Mouse (Mus musculus) embryonic facial prominence, embryonic 14.5 days (tissue): ENCODE measurements at regions not wholly inside any gene's neighbourhood (a gene's known extent, or its start where the extent isn't known, plus 50 kb on each side); places are given as distances from the start of the nearest gene placed in this dataset.

Experiments
- ATAC-seq: fragments of 200-750 bp; cut with Nextera tagmentation; 2 replicates; pipeline ENCODE4 v1.8.0; 2017; ENCODE audit warnings: low read depth, moderate number of reproducible peaks, moderate TSS enrichment
- DNase-seq: peaks from one replicate; pipeline ENCODE4 v3.0.0-alpha.2; 2015; ENCODE audit warnings: low spot score
- H3K27ac ChIP-seq: fragments of 300-500 bp; sonication (generic); replicated peaks from 2 replicates; pipeline ENCODE4 v1.5.1; 2014; ENCODE audit warnings: low read depth, mild to moderate bottlenecking, low read length, moderate library complexity
- H3K27me3 ChIP-seq: fragments of 300-500 bp; sonication (generic); replicated peaks from 2 replicates; pipeline ENCODE4 v1.6.1; 2014; ENCODE audit warnings: low read length; ENCODE audit not compliant: control insufficient read depth, insufficient read depth
- H3K36me3 ChIP-seq: fragments of 300-500 bp; sonication (generic); 2 replicates; pipeline ENCODE4 v1.6.1; 2014; ENCODE audit warnings: low read length, mixed read lengths; ENCODE audit not compliant: control insufficient read depth, insufficient read depth
- H3K4me1 ChIP-seq: fragments of 300-500 bp; sonication (generic); 2 replicates; pipeline ENCODE4 v1.6.1; 2014; ENCODE audit warnings: antibody characterized with exemption, low read length; ENCODE audit not compliant: control insufficient read depth, insufficient read depth
- H3K4me2 ChIP-seq: fragments of 300-500 bp; sonication (generic); 2 replicates; pipeline ENCODE4 v1.6.1; 2014; ENCODE audit warnings: low read depth, mild to moderate bottlenecking, low read length, moderate library complexity, mixed read lengths
- H3K4me3 ChIP-seq: fragments of 300-500 bp; sonication (generic); 2 replicates; pipeline ENCODE4 v1.5.1; 2014; ENCODE audit warnings: low read depth, mild to moderate bottlenecking, low read length
- H3K9ac ChIP-seq: fragments of 300-500 bp; sonication (generic); 2 replicates; pipeline ENCODE4 v1.6.1; 2014; ENCODE audit warnings: low read depth, mild to moderate bottlenecking, low read length, moderate library complexity, mixed read lengths
- H3K9me3 ChIP-seq: fragments of 300-500 bp; sonication (generic); 2 replicates; pipeline ENCODE4 v1.6.1; 2016; ENCODE audit warnings: low read length; ENCODE audit not compliant: control insufficient read depth
- WGBS: fragments of 180-500 bp; shearing (Covaris S2); extraction: QIAGEN DNeasy Blood & Tissue Kit; methylation state at CpG from one replicate; pipeline ENCODE4 v1.1.7; 2014; 5-methylcytosine and 5-hydroxymethylcytosine counted together

GRCm38 (mm10) chr10:74722971-74723370 is 244.0 kb upstream of the Gnaz start:
- no peaks in the 10 kb centered on the region for H3K9me3 ChIP-seq
- H3K27ac ChIP-seq: no peak overlapping the region
- no peaks in the 10 kb centered on the region for H3K27me3 ChIP-seq
- no peaks in the 10 kb centered on the region for H3K4me1 ChIP-seq
- DNase-seq (no peak), ATAC-seq (no peak)
- no peak overlapping the region for H3K4me2 ChIP-seq
- no peak overlapping the region for H3K4me3 ChIP-seq
- H3K9ac ChIP-seq: no peak overlapping the region
- no peaks in the 10 kb centered on the region for H3K36me3 ChIP-seq

- no peak overlapping the region for H3K4me2 ChIP-seq
- no peaks in the 10 kb centered on the region for H3K27me3 ChIP-seq
- 88% methylated on average over 2 of the region's 2 CpGs for WGBS
- no peak overlapping the region for H3K27ac ChIP-seq
- ATAC-seq (no peak), DNase-seq (no peak)
- H3K4me1 ChIP-seq: no peaks in the 10 kb centered on the region
- H3K36me3 ChIP-seq: no peaks in the 10 kb centered on the region
- 0 out of 2 replicates have a peak, but pooled peaks cover 5% of the 10 kb centered on the region for H3K9me3 ChIP-seq
- H3K9ac ChIP-seq: no peak overlapping the region
- no peak overlapping the region for H3K4me3 ChIP-seq
Observed at GRCm38 (mm10) chr10:74749446-74749845, 217.5 kb upstream of the Gnaz start.

GRCm38 (mm10) chr10:74750879-74751278 is 216.1 kb upstream of the Gnaz start:
- Histone ChIP-seq H3K36me3 (no peaks in the 10 kb centered on the region), H3K4me1 (no peaks in the 10 kb centered on the region), H3K9me3 (0 out of 2 replicates have a peak, but pooled peaks cover 5% of the 10 kb centered on the region), H3K4me2 (no peak overlapping the region), H3K4me3 (no peak overlapping the region), H3K27me3 (no peaks in the 10 kb centered on the region), H3K9ac (no peak overlapping the region), H3K27ac (no peak overlapping the region)
- DNase-seq: no peak
- no peak for ATAC-seq

GRCm38 (mm10) chr10:74760734-74761133 is 206.2 kb upstream of the Gnaz start:
- no peaks in the 10 kb centered on the region for H3K36me3 ChIP-seq
- no peak overlapping the region for H3K9ac ChIP-seq
- H3K4me2 ChIP-seq: no peak overlapping the region
- no peaks in the 10 kb centered on the region for H3K27me3 ChIP-seq
- no peak overlapping the region for H3K4me3 ChIP-seq
- H3K27ac ChIP-seq: no peak overlapping the region
- no peaks in the 10 kb centered on the region for H3K9me3 ChIP-seq
- DNase-seq: no peak
- ATAC-seq: no peak
- no peaks in the 10 kb centered on the region for H3K4me1 ChIP-seq
- WGBS: 74% methylated on average over 9 of the region's 9 CpGs

- Histone ChIP-seq H3K4me3 (no peak overlapping the region), H3K4me1 (no peaks in the 10 kb centered on the region), H3K36me3 (no peaks in the 10 kb centered on the region), H3K9me3 (no peaks in the 10 kb centered on the region), H3K27me3 (no peaks in the 10 kb centered on the region), H3K27ac (no peak overlapping the region), H3K9ac (no peak overlapping the region), H3K4me2 (no peak overlapping the region)
- no peak for DNase-seq
- no peak for ATAC-seq
- 80% methylated on average over 2 of the region's 2 CpGs for WGBS
Observed at GRCm38 (mm10) chr10:74789245-74789644, 177.7 kb upstream of the Gnaz start.

GRCm38 (mm10) chr10:74789987-74790386 is 177.0 kb upstream of the Gnaz start:
- Histone ChIP-seq H3K9me3 (no peaks in the 10 kb centered on the region), H3K4me3 (no peak overlapping the region), H3K9ac (no peak overlapping the region), H3K27ac (no peak overlapping the region), H3K27me3 (no peaks in the 10 kb centered on the region), H3K4me1 (no peaks in the 10 kb centered on the region), H3K36me3 (no peaks in the 10 kb centered on the region), H3K4me2 (no peak overlapping the region)
- ATAC-seq (no peak), DNase-seq (no peak)
- 65% methylated on average over 3 of the region's 3 CpGs for WGBS

GRCm38 (mm10) chr10:74823395-74823794 is 143.6 kb upstream of the Gnaz start:
- H3K9ac ChIP-seq: no peak overlapping the region
- no peaks in the 10 kb centered on the region for H3K36me3 ChIP-seq
- no peak for ATAC-seq
- no peak overlapping the region for H3K4me2 ChIP-seq
- no peak overlapping the region for H3K27ac ChIP-seq
- H3K27me3 ChIP-seq: no peaks in the 10 kb centered on the region
- no peak overlapping the region for H3K4me3 ChIP-seq
- DNase-seq: no peak
- H3K4me1 ChIP-seq: no peaks in the 10 kb centered on the region
- no peaks in the 10 kb centered on the region for H3K9me3 ChIP-seq

GRCm38 (mm10) chr10:74834359-74834758 is 132.6 kb upstream of the Gnaz start:
- DNase-seq (no peak), ATAC-seq (no peak)
- 62% methylated on average over 2 of the region's 2 CpGs for WGBS
- Histone ChIP-seq H3K4me2 (no peak overlapping the region), H3K9ac (no peak overlapping the region), H3K27ac (no peak overlapping the region), H3K27me3 (no peaks in the 10 kb centered on the region), H3K4me3 (no peak overlapping the region), H3K9me3 (no peaks in the 10 kb centered on the region), H3K4me1 (no peaks in the 10 kb centered on the region), H3K36me3 (no peaks in the 10 kb centered on the region)

- H3K36me3 ChIP-seq: no peaks in the 10 kb centered on the region
- no peaks in the 10 kb centered on the region for H3K27me3 ChIP-seq
- no peak overlapping the region for H3K9ac ChIP-seq
- peak; percentile 84 for DNase-seq
- 0 out of 2 replicates have a peak, but pooled peaks have one; percentile 62 for ATAC-seq
- H3K9me3 ChIP-seq: no peaks in the 10 kb centered on the region
- H3K4me2 ChIP-seq: peak overlapping the region; percentile 11; the same call in 1 of the 2 replicates
- 12% methylated on average over 7 of the region's 7 CpGs for WGBS
- no peaks in the 10 kb centered on the region for H3K4me1 ChIP-seq
- no peak overlapping the region for H3K27ac ChIP-seq
- no peak overlapping the region for H3K4me3 ChIP-seq
Observed at GRCm38 (mm10) chr10:74848372-74848771, 118.6 kb upstream of the Gnaz start.
